Mouse (Mus musculus) CH12.LX (cell line): Measurements from ENCODE around the gene Llcfc1.

Experiments
- CTCF ChIP-seq, 2 experiments: IDR thresholded peaks in 1 of 2; conservative IDR thresholded peaks in 1 of 2; 2 replicates each; pipeline ENCODE4 v1.5.1; 2011 to 2012; ENCODE audit warnings: low read depth in 2 of 2, low read length in 2 of 2, improper control_type of control experiment in 1 of 2, inconsistent platforms in 1 of 2, mild to moderate bottlenecking in 1 of 2, moderate library complexity in 1 of 2
- E2F4 ChIP-seq: IDR thresholded peaks from 2 replicates; pipeline ENCODE4 v1.6.1; 2011; ENCODE audit warnings: low read depth, low read length, improper control_type of control experiment; ENCODE audit not compliant: insufficient replicate concordance
- EP300 ChIP-seq: IDR thresholded peaks from 2 replicates; pipeline ENCODE4 v1.6.1; 2011; ENCODE audit warnings: low read length, improper control_type of control experiment
- ETS1 ChIP-seq: conservative IDR thresholded peaks from 2 replicates; pipeline ENCODE4 v1.6.1; 2012; ENCODE audit warnings: low read depth, mild to moderate bottlenecking, inconsistent platforms, low read length, improper control_type of control experiment, moderate library complexity
- GABPA ChIP-seq: IDR thresholded peaks from 2 replicates; pipeline ENCODE4 v1.6.1; 2012; ENCODE audit warnings: low read depth, low read length, improper control_type of control experiment, inconsistent platforms; ENCODE audit not compliant: insufficient replicate concordance
- POLR2A ChIP-seq: IDR thresholded peaks from 2 replicates; pipeline ENCODE4 v1.6.1; 2011; ENCODE audit warnings: low read depth, mild to moderate bottlenecking, improper control_type of control experiment, low read length
- TBP ChIP-seq: conservative IDR thresholded peaks from 2 replicates; pipeline ENCODE4 v1.6.1; 2011; ENCODE audit warnings: low read depth, low read length, improper control_type of control experiment

- TF ChIP-seq TBP = no peak
- no peak for TF ChIP-seq E2F4
- no peak for TF ChIP-seq ETS1
- no peak for TF ChIP-seq POLR2A
- no peak for TF ChIP-seq EP300
- TF ChIP-seq GABPA = no peak
- no peak for TF ChIP-seq CTCF (conservative IDR thresholded peaks at IDR 0.05 in 1 of 2, IDR thresholded peaks at IDR 0.05 in 1 of 2; ENCODE audit: low read depth in 2 of 2, low read length in 2 of 2)
Observed at GRCm38 (mm10) chr6:41694407-41694806, 10.2 kb downstream of the Llcfc1 start.
